Mouse (Mus musculus) embryonic facial prominence, embryonic 11.5 days (tissue): ENCODE measurements around the gene Sytl1. TPM values are rescaled to one million over a fixed set of nuclear protein-coding genes. Genes with fewer than 3 reads are reported as not detected.

ENCODE experiments used
- ATAC-seq: fragments of 200-750 bp; cut with Nextera tagmentation; replicated peaks from 2 replicates; pipeline ENCODE4 v1.8.0; 2017; ENCODE audit warnings: low read depth; ENCODE audit not compliant: insufficient number of reproducible peaks, low FRiP score, low TSS enrichment
- DNase-seq: peaks from one replicate; pipeline ENCODE4 v3.0.0-alpha.2; 2015; ENCODE audit warnings: low spot score
- H3K27ac ChIP-seq: fragments of 300-500 bp; sonication (generic); replicated peaks from 2 replicates; pipeline ENCODE4 v1.5.1; 2014; ENCODE audit warnings: mild to moderate bottlenecking, low read depth, low read length, control low read depth
- H3K27me3 ChIP-seq: fragments of 300-500 bp; sonication (generic); 2 replicates; pipeline ENCODE4 v1.6.1; 2014; ENCODE audit warnings: mild to moderate bottlenecking, low read length, moderate library complexity, mixed read lengths; ENCODE audit not compliant: control insufficient read depth, insufficient read depth
- H3K36me3 ChIP-seq: fragments of 300-500 bp; sonication (generic); replicated peaks from 2 replicates; pipeline ENCODE4 v1.6.1; 2014; ENCODE audit warnings: low read depth, mild to moderate bottlenecking, low read length, moderate library complexity, mixed read lengths; ENCODE audit not compliant: control insufficient read depth, insufficient read depth
- H3K4me1 ChIP-seq: fragments of 300-500 bp; sonication (generic); 2 replicates; pipeline ENCODE4 v1.6.1; 2014; ENCODE audit warnings: low read length, mixed read lengths; ENCODE audit not compliant: control insufficient read depth, insufficient read depth
- H3K4me2 ChIP-seq: fragments of 300-500 bp; sonication (generic); 2 replicates; pipeline ENCODE4 v1.6.1; 2014; ENCODE audit warnings: low read depth, mild to moderate bottlenecking, control low read depth, low read length, moderate library complexity
- H3K4me3 ChIP-seq: fragments of 300-500 bp; sonication (generic); 2 replicates; pipeline ENCODE4 v1.5.1; 2014; ENCODE audit warnings: low read depth, low read length, control low read depth
- H3K9ac ChIP-seq: fragments of 300-500 bp; sonication (generic); replicated peaks from 2 replicates; pipeline ENCODE4 v1.6.1; 2014; ENCODE audit warnings: mild to moderate bottlenecking, control low read depth, low read length
- H3K9me3 ChIP-seq: fragments of 300-500 bp; sonication (generic); replicated peaks from 2 replicates; pipeline ENCODE4 v1.6.1; 2016; ENCODE audit warnings: mild to moderate bottlenecking, low read length, inconsistent platforms, mixed read lengths; ENCODE audit not compliant: control insufficient read depth
- WGBS: fragments of 180-500 bp; shearing (Covaris S2); extraction: QIAGEN DNeasy Blood & Tissue Kit; methylation state at CpG from one replicate; pipeline ENCODE4 v1.1.7; 2014; 5-methylcytosine and 5-hydroxymethylcytosine counted together
- polyA plus RNA-seq: library from polyadenylated mRNA; unstranded; fragments of >200 nt; fragmentation: Nextera tagmentation; extraction: Ambion mirVana; gene quantifications from 2 replicates; pipeline ENCODE4 v1.2.1, GENCODE M21; 2014

The Sytl1 gene
- polyA plus RNA-seq, 1 experiment from 2014 or later: 1.2 TPM

- Histone ChIP-seq H3K4me3 (no peak overlapping the region), H3K27me3 (peaks cover 22% of the 10 kb centered on the region), H3K4me2 (no peak overlapping the region), H3K4me1 (peaks cover 15% of the 10 kb centered on the region), H3K36me3 (no peaks in the 10 kb centered on the region), H3K9ac (no peak overlapping the region), H3K27ac (no peak overlapping the region), H3K9me3 (no peaks in the 10 kb centered on the region)
- ATAC-seq: no peak
- peak; percentile 82 for DNase-seq
- 2% methylated on average over 11 of the region's 11 CpGs for WGBS
Observed at GRCm38 (mm10) chr4:133209366-133209765, 53.5 kb downstream of the Sytl1 start.

GRCm38 (mm10) chr4:133204379-133204778 lies 58.5 kb downstream of the Sytl1 start:
- Histone ChIP-seq H3K4me2 (no peak overlapping the region), H3K9ac (no peak overlapping the region), H3K4me3 (no peak overlapping the region), H3K36me3 (no peaks in the 10 kb centered on the region), H3K27ac (0 out of 2 replicates have a peak overlapping the region, but pooled peaks have one; percentile 16), H3K9me3 (no peaks in the 10 kb centered on the region), H3K27me3 (no peaks in the 10 kb centered on the region), H3K4me1 (peaks cover 6% of the 10 kb centered on the region)
- no peak for DNase-seq
- 41% methylated on average over 7 of the region's 7 CpGs for WGBS
- ATAC-seq: no peak

GRCm38 (mm10) chr4:133203591-133203990 lies 59.3 kb downstream of the Sytl1 start:
- Histone ChIP-seq H3K9me3 (no peaks in the 10 kb centered on the region), H3K27ac (no peak overlapping the region), H3K36me3 (no peaks in the 10 kb centered on the region), H3K4me1 (peaks cover 10% of the 10 kb centered on the region), H3K4me3 (no peak overlapping the region), H3K9ac (no peak overlapping the region), H3K27me3 (no peaks in the 10 kb centered on the region), H3K4me2 (no peak overlapping the region)
- 71% methylated on average over 3 of the region's 3 CpGs for WGBS
- DNase-seq (no peak), ATAC-seq (no peak)

Other genes starting within 250 kb of the Sytl1 start
- gene Wasf2, start 132.6 kb downstream of the Sytl1 start, polyA plus RNA-seq: 66.9 and 75.9 TPM in 2 replicates
- gene Cd164l2, start 51.0 kb downstream of the Sytl1 start, polyA plus RNA-seq: 1.1 and 2.0 TPM in 2 replicates
- 0.18 and 0.48 TPM in 2 replicates for gene Gpr3, start 50.6 kb downstream of the Sytl1 start, polyA plus RNA-seq
- 1.8 and 1.9 TPM in 2 replicates for gene Map3k6, start 22.3 kb downstream of the Sytl1 start, polyA plus RNA-seq
- gene Tmem222, start 14.7 kb upstream of the Sytl1 start, polyA plus RNA-seq: 82.0 and 87.9 TPM in 2 replicates
- gene Wdtc1, start 90.4 kb upstream of the Sytl1 start, polyA plus RNA-seq: 16.7 and 18.7 TPM in 2 replicates
- 4.7 and 5.6 TPM in 2 replicates for gene Slc9a1, start 106.6 kb upstream of the Sytl1 start, polyA plus RNA-seq
- 0.71 and 0.93 TPM in 2 replicates for gene Tent5b, start 217.0 kb upstream of the Sytl1 start, polyA plus RNA-seq
- 2.0 and 2.8 TPM in 2 replicates for gene Trnp1, start 235.4 kb upstream of the Sytl1 start, polyA plus RNA-seq